Mouse (Mus musculus): Measurements from ENCODE around the gene Polr2h. TPM values are rescaled to one million over a fixed set of nuclear protein-coding genes. Genes with fewer than 3 reads are reported as not detected.
A peak's percentile ranks its signal among the peaks of the same experiment; 100 is the strongest.

Polr2h gene
- polyA plus RNA-seq, 1 experiment from 2014 or later, result 94.6 TPM

- ATAC-seq, result no peak
- Histone ChIP-seq H3K27ac (ENCODE audit: low read depth, low read length) (no peak overlapping the region), H3K4me1 (ENCODE audit: control insufficient read depth, insufficient read depth, low read depth, low read length) (peaks cover 32% of the 10 kb centered on the region), H3K27me3 (replicated peaks; ENCODE audit: control insufficient read depth, insufficient read depth, low read length) (no peaks in the 10 kb centered on the region), H3K36me3 (ENCODE audit: control insufficient read depth, insufficient read depth, low read length) (no peaks in the 10 kb centered on the region; the same call in none of the 2 replicates), H3K4me2 (ENCODE audit: low read length) (peak overlapping the region; percentile 95), H3K9ac (ENCODE audit: low read depth, low read length) (peak overlapping the region; percentile 87), H3K9me3 (ENCODE audit: control insufficient read depth, low read length) (no peaks in the 10 kb centered on the region), H3K4me3 (ENCODE audit: low read length) (peak overlapping the region; percentile 83)
- WGBS, result 54% methylated on average over 2 of the region's 2 CpGs
Observed at GRCm38 (mm10) chr16:20715161-20715560, 2.3 kb upstream of the Polr2h start.

DNA sequence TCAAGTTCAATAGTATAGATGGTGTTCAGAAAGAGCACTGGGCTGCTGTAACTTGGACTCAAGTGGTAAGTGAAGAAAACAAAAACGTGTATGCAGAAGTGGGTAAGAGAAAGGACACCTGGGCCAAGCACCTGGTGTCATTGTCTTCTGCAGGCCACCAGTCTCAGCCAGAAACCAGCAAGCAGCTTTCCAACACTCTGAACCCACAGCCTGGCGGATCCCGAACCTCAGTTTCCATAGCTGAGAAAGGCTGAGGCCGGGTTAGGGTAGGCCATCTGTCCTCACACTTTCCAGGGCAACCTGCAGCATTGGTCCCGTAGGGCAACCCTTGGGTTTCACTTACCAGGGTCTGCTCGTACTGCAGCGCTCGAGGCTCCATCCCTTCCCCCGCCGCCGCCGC is 1.9 kb upstream of the Polr2h start:
- ATAC-seq, result no peak
- WGBS, result 2% methylated on average over 12 of the region's 12 CpGs

GRCm38 (mm10) chr16:20715976-20716840 is 1.3 kb upstream of the Polr2h start:
- peak overlapping the region; percentile 94 for H3K27ac ChIP-seq (ENCODE audit: low read depth, low read length)
- no peaks in the 10 kb centered on the region for H3K27me3 ChIP-seq (replicated peaks; ENCODE audit: control insufficient read depth, insufficient read depth, low read length)
- H3K4me2 ChIP-seq (ENCODE audit: low read length), result peak overlapping the region; percentile 95
- ATAC-seq, result peak; percentile 85
- H3K9ac ChIP-seq (ENCODE audit: low read depth, low read length), result peak overlapping the region; percentile 87
- no peaks in the 10 kb centered on the region for H3K9me3 ChIP-seq (ENCODE audit: control insufficient read depth, low read length)
- H3K36me3 ChIP-seq (ENCODE audit: control insufficient read depth, insufficient read depth, low read length), result no peaks in the 10 kb centered on the region; the same call in none of the 2 replicates
- WGBS, result under 1% methylated on average over 61 of the region's 68 CpGs
- peak overlapping the region; percentile 83 for H3K4me3 ChIP-seq (ENCODE audit: low read length)
- peaks cover 32% of the 10 kb centered on the region for H3K4me1 ChIP-seq (ENCODE audit: control insufficient read depth, insufficient read depth, low read depth, low read length)

More for the DNA sequence above, 1.9 kb upstream of the Polr2h start:
- H3K9ac ChIP-seq (ENCODE audit: low read depth, low read length), result peak overlapping the region; percentile 87
- no peaks in the 10 kb centered on the region; the same call in none of the 2 replicates for H3K36me3 ChIP-seq (ENCODE audit: control insufficient read depth, insufficient read depth, low read length)
- H3K4me3 ChIP-seq (ENCODE audit: low read length), result peak overlapping the region; percentile 83
- H3K27ac ChIP-seq (ENCODE audit: low read depth, low read length), result peak overlapping the region; percentile 94
- no peaks in the 10 kb centered on the region for H3K9me3 ChIP-seq (ENCODE audit: control insufficient read depth, low read length)
- no peaks in the 10 kb centered on the region for H3K27me3 ChIP-seq (replicated peaks; ENCODE audit: control insufficient read depth, insufficient read depth, low read length)
- peaks cover 32% of the 10 kb centered on the region for H3K4me1 ChIP-seq (ENCODE audit: control insufficient read depth, insufficient read depth, low read depth, low read length)
- peak overlapping the region; percentile 95 for H3K4me2 ChIP-seq (ENCODE audit: low read length)

DNA sequence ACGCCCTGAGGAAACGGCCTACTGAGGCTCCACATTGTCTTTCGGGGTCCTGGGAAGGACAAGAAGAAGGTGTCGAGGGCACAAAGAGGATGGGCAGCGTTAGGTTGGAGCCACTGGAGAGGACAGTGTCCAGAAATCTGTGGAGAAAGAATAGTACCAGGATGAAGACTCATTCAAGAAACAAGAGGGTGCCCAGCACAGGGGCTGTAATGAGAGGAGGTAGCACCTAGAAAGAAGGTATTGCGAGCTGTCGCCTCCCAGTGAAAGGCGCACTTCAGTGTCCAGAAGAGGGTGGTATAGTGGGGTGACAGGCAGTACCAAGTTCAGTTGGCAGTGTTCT is 654 bp upstream of the Polr2h start:
- H3K9me3 ChIP-seq (ENCODE audit: control insufficient read depth, low read length), result no peaks in the 10 kb centered on the region
- H3K4me2 ChIP-seq (ENCODE audit: low read length), result peak overlapping the region; percentile 95
- H3K36me3 ChIP-seq (ENCODE audit: control insufficient read depth, insufficient read depth, low read length), result no peaks in the 10 kb centered on the region; the same call in none of the 2 replicates
- H3K27me3 ChIP-seq (replicated peaks; ENCODE audit: control insufficient read depth, insufficient read depth, low read length), result no peaks in the 10 kb centered on the region
- peak; percentile 26; the same call in 1 of the 2 replicates for ATAC-seq
- H3K9ac ChIP-seq (ENCODE audit: low read depth, low read length), result peak overlapping the region; percentile 87
- H3K27ac ChIP-seq (ENCODE audit: low read depth, low read length), result peak overlapping the region; percentile 94
- H3K4me3 ChIP-seq (ENCODE audit: low read length), result peak overlapping the region; percentile 83
- WGBS, result under 1% methylated on average over 8 of the region's 8 CpGs
- peaks cover 32% of the 10 kb centered on the region for H3K4me1 ChIP-seq (ENCODE audit: control insufficient read depth, insufficient read depth, low read depth, low read length)

- Histone ChIP-seq H3K9ac (ENCODE audit: low read depth, low read length) (peak overlapping the region; percentile 87), H3K4me1 (ENCODE audit: control insufficient read depth, insufficient read depth, low read depth, low read length) (peaks cover 32% of the 10 kb centered on the region), H3K27ac (ENCODE audit: low read depth, low read length) (peak overlapping the region; percentile 94), H3K27me3 (replicated peaks; ENCODE audit: control insufficient read depth, insufficient read depth, low read length) (no peaks in the 10 kb centered on the region), H3K36me3 (ENCODE audit: control insufficient read depth, insufficient read depth, low read length) (no peaks in the 10 kb centered on the region; the same call in 1 of the 2 replicates), H3K4me2 (ENCODE audit: low read length) (peak overlapping the region; percentile 95), H3K9me3 (ENCODE audit: control insufficient read depth, low read length) (no peaks in the 10 kb centered on the region), H3K4me3 (ENCODE audit: low read length) (peak overlapping the region; percentile 83)
- WGBS, result 1% methylated on average over 18 of the region's 18 CpGs
- peak; percentile 28 for ATAC-seq
Observed at GRCm38 (mm10) chr16:20717978-20718670, 659 bp downstream of the Polr2h start.

GRCm38 (mm10) chr16:20721808-20722207 is 4.3 kb downstream of the Polr2h start:
- WGBS, result 90% methylated on average over 10 of the region's 10 CpGs
- no peaks in the 10 kb centered on the region; the same call in 1 of the 2 replicates for H3K36me3 ChIP-seq (ENCODE audit: control insufficient read depth, insufficient read depth, low read length)
- no peak for ATAC-seq

GRCm38 (mm10) chr16:20722736-20723135 is 5.3 kb downstream of the Polr2h start:
- H3K27ac ChIP-seq (ENCODE audit: low read depth, low read length), result no peak overlapping the region
- no peak overlapping the region for H3K4me3 ChIP-seq (ENCODE audit: low read length)
- no peak overlapping the region for H3K4me2 ChIP-seq (ENCODE audit: low read length)
- 86% methylated on average over 4 of the region's 4 CpGs for WGBS
- H3K9me3 ChIP-seq (ENCODE audit: control insufficient read depth, low read length), result no peaks in the 10 kb centered on the region
- peaks cover 7% of the 10 kb centered on the region for H3K4me1 ChIP-seq (ENCODE audit: control insufficient read depth, insufficient read depth, low read depth, low read length)
- no peaks in the 10 kb centered on the region; the same call in 1 of the 2 replicates for H3K36me3 ChIP-seq (ENCODE audit: control insufficient read depth, insufficient read depth, low read length)
- no peak overlapping the region for H3K9ac ChIP-seq (ENCODE audit: low read depth, low read length)
- ATAC-seq, result no peak
- H3K27me3 ChIP-seq (replicated peaks; ENCODE audit: control insufficient read depth, insufficient read depth, low read length), result no peaks in the 10 kb centered on the region; the same call in 1 of the 2 replicates

More at GRCm38 (mm10) chr16:20721808-20722207, 4.3 kb downstream of the Polr2h start:
- H3K27ac ChIP-seq (ENCODE audit: low read depth, low read length), result no peak overlapping the region
- no peaks in the 10 kb centered on the region; the same call in 1 of the 2 replicates for H3K27me3 ChIP-seq (replicated peaks; ENCODE audit: control insufficient read depth, insufficient read depth, low read length)
- no peak overlapping the region for H3K4me3 ChIP-seq (ENCODE audit: low read length)
- H3K4me2 ChIP-seq (ENCODE audit: low read length), result no peak overlapping the region
- H3K9ac ChIP-seq (ENCODE audit: low read depth, low read length), result no peak overlapping the region
- peaks cover 11% of the 10 kb centered on the region for H3K4me1 ChIP-seq (ENCODE audit: control insufficient read depth, insufficient read depth, low read depth, low read length)
- H3K9me3 ChIP-seq (ENCODE audit: control insufficient read depth, low read length), result no peaks in the 10 kb centered on the region

DNA sequence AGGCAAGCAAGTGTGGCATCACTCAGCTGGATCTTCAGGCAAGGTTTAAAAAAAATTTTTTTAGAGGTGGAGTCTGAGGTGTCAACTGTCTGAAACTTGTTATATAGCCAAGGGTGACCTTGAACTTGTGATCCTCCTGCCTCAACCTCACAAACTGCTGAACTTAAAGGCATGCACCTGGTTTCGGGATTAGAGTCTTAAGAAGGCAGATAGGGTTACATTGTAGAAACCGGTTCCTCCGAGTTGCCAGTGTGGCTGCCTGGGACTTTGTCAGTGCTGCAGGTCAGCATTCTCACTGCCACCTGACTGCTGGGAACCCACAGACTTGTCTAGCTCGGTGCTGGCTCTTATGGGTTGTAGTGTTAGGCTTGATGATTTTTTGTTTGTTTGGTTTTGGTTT is 5.8 kb downstream of the Polr2h start:
- Histone ChIP-seq H3K9me3 (ENCODE audit: control insufficient read depth, low read length) (no peaks in the 10 kb centered on the region), H3K4me1 (ENCODE audit: control insufficient read depth, insufficient read depth, low read depth, low read length) (peaks cover 7% of the 10 kb centered on the region), H3K36me3 (ENCODE audit: control insufficient read depth, insufficient read depth, low read length) (no peaks in the 10 kb centered on the region; the same call in 1 of the 2 replicates), H3K4me3 (ENCODE audit: low read length) (no peak overlapping the region), H3K27ac (ENCODE audit: low read depth, low read length) (no peak overlapping the region), H3K4me2 (ENCODE audit: low read length) (no peak overlapping the region), H3K9ac (ENCODE audit: low read depth, low read length) (no peak overlapping the region), H3K27me3 (replicated peaks; ENCODE audit: control insufficient read depth, insufficient read depth, low read length) (no peaks in the 10 kb centered on the region; the same call in 1 of the 2 replicates)
- no peak for ATAC-seq
- 76% methylated on average over 4 of the region's 4 CpGs for WGBS

- Histone ChIP-seq H3K4me3 (ENCODE audit: low read length) (no peak overlapping the region), H3K36me3 (ENCODE audit: control insufficient read depth, insufficient read depth, low read length) (no peaks in the 10 kb centered on the region; the same call in 1 of the 2 replicates), H3K4me1 (ENCODE audit: control insufficient read depth, insufficient read depth, low read depth, low read length) (no peaks in the 10 kb centered on the region), H3K27me3 (replicated peaks; ENCODE audit: control insufficient read depth, insufficient read depth, low read length) (no peaks in the 10 kb centered on the region; the same call in 1 of the 2 replicates), H3K4me2 (ENCODE audit: low read length) (no peak overlapping the region), H3K9ac (ENCODE audit: low read depth, low read length) (no peak overlapping the region), H3K9me3 (ENCODE audit: control insufficient read depth, low read length) (no peaks in the 10 kb centered on the region), H3K27ac (ENCODE audit: low read depth, low read length) (no peak overlapping the region)
- WGBS, result 35% methylated on average over 5 of the region's 5 CpGs
- ATAC-seq, result peak; percentile 82
Observed at GRCm38 (mm10) chr16:20724338-20724748, 6.9 kb downstream of the Polr2h start.
